Mouse (Mus musculus) layer of hippocampus, postnatal 25 days (tissue): Measurements from ENCODE around the gene Camta1. TPM values are rescaled to one million over a fixed set of nuclear protein-coding genes. Genes with fewer than 3 reads are reported as not detected.

Experiments
- DNase-seq, 2 experiments: peaks; one replicate each; pipeline ENCODE4 v3.0.0; 2022; ENCODE audit warnings: mixed read lengths in 2 of 2, low spot score in 1 of 2; ENCODE audit errors: extremely low spot score in 1 of 2
- total RNA-seq, 2 experiments: library from RNA; stranded (reverse); gene quantifications; 2 replicates each; pipeline ENCODE4 v1.2.3; 2021

Gene Camta1
- total RNA-seq = 100 to 1,000 TPM; 244 to 251 TPM

DNA sequence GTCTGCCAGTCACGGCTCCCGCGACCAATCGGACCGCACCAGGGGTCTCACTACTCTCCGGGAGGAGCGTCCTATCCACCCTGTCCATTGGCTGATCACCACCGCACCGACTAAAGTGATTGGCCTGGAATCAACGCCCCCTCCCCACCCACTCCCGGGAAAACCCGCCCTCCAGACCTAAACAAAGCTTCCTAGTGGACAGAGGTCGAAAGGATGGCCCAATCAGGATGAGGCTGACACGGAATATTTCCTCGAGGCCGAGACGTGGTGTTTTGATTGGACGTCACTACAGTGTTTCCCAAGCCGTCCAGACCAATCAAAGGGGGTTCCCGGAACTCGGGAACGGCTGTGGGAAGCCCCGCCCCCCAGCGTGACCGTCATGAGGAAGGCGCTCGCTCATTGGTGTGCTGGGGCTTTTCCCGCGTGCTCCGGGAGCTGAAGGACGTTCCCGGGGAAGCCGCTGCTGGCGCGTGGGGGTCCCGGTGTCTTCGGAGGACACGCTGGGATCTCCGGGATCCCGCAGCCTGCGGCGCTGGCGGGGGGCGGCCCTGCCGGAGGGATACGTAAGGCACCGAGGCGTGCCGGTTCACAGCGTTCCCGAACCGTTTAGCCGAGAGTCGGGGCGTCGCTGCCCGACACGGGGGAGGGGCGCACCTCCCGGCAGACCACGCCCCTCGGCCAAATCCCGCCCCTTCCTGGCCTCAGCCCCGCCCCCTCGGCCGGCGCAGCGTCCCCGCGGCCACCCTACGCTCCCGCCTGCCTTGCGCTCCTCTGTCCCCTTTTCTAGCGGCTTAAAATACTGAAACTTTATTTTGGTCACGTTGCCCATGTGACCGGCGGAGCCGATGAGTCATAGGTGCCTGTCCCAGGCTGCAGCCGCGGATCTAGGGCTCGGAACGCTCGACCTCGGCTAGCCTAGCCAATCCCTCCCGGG, at the start of gene Camta1:
Gene Camta1 (minus strand): TSS at position 71 of the 934 bp plus-strand sequence.
- peak; percentile 94 to 99 for DNase-seq

DNA sequence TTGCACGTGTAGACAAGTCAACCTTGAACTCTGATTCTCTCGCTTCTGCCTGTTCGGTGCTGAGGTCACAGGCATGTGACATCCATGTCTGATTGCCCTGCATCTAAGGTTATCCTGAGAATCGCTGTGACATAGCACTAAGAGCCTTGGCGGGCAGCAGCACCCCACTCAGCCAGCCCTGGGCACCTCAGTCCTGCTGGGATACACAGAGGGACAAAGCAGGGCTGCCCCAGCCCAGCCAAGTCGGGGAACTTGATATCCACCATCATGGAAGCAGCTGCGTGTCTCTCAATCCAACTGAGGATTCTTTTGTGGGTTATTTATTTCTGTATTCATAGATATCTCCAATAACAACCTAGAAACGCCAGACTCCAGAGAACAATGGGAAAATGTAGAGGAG, 47.1 kb upstream of the Camta1 start:
- DNase-seq = no peak

DNA sequence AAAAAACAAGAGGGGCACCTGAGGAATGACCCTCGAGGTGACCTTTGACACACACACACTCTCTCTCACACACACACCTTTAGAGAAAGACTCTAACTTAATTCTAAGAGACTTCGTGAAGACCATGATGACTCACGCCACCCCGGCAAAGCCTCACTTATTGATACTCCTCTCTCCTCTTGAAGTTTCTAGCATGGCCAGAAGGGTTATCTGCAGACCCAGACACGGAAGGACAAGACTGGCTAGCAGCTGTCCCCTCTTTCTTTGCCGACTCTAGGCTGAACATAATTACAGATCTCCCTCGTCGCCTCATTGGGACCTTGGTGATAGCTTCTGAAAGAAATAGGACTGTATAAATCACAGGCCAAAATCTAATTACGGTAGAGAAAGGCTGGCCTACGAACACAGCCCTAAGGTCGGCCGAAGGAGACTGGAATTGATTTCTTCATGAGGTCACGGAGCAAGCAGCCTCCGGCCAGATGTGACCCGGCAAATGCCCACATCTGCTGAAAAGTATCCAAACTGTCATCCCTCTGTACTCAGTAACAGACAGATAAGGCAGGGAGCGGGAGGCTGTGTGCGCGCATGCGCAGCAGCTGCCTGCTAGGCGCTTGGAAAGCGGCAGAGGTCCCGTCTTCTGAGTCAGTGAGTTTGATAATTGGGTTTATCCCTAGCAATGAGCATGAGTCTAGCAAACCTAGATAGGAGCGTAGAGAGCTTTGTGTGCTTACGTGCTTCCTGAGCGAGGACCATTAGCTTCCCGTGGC, 46.1 kb upstream of the Camta1 start:
- DNase-seq = no peak

DNA sequence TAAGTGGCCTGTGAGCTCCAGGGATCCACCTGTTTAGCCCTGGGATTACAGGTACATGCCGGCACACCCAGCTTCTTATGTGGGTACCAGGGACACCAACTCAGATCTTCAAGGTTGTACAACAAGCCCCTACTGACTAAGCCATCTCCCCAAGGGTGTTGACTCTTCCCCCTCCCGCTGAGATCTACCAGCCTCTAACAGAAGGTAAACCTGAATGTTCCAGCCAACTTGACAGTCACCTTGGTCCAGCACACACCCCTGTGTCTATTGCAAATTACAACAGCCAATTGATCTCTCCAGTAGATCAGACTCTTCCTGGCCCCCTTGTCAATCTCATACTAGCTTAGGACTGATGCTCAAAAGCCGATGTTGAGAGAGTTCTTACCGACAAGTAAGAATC, 43.9 kb upstream of the Camta1 start:
- DNase-seq = no peak

- DNase-seq = no peak
Measured at GRCm38 (mm10) chr4:151904098-151904497, 42.4 kb upstream of the Camta1 start.

GRCm38 (mm10) chr4:151902689-151903241, 41.1 kb upstream of the Camta1 start:
- DNase-seq = no peak

DNA sequence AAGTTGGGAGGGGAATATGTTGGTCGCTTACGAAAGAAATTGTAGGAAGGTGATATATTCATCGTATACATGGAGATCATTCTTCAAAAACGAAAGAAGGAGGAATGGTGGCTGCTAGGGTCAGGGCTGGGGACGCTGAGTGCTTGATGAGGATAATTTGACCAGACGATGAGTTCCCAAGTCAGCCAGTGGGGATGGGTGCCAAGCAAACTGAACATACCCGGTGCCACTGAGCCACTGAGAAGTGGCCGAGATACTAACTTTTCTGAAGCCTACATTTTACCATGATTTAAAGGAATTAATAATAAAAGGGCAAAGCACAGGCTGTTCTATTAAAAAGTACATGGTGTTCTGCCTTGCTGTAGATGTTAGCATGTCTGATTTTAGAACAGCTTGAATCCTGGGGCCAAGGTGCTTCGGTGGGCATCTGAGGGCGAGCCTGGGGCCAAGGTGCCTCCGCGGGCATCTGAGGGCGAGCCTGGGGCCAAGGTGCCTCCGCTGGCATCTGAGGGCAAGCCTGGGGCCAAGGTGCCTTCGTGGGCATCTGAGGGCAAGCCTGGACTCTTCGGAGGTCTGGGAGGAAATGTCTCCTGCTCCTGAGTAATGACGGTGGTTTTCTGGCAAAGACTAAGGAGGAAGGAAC, 40.5 kb upstream of the Camta1 start:
- DNase-seq = no peak

DNA sequence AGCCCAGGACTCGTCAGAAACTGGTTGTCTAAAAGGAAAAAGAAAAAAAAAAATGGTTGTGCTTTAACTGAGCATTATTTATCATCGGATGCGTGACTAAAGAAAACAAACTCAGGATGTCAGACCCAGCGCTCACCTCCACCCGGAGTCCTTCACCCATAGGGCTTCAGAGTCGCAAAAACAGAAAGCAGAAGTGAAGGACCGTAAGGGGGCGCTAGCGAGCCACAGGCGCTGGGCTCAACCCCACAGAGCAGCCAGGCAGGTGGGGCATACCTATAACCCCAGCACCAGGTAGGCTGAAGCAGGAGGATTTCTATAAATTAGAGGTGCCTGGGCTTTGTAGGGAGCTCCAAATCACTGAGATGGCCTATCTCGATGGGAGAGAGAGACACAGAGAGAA, 39.7 kb upstream of the Camta1 start:
- DNase-seq = no peak

- DNase-seq = no peak
Measured at GRCm38 (mm10) chr4:151900735-151901134, 39.1 kb upstream of the Camta1 start.

DNA sequence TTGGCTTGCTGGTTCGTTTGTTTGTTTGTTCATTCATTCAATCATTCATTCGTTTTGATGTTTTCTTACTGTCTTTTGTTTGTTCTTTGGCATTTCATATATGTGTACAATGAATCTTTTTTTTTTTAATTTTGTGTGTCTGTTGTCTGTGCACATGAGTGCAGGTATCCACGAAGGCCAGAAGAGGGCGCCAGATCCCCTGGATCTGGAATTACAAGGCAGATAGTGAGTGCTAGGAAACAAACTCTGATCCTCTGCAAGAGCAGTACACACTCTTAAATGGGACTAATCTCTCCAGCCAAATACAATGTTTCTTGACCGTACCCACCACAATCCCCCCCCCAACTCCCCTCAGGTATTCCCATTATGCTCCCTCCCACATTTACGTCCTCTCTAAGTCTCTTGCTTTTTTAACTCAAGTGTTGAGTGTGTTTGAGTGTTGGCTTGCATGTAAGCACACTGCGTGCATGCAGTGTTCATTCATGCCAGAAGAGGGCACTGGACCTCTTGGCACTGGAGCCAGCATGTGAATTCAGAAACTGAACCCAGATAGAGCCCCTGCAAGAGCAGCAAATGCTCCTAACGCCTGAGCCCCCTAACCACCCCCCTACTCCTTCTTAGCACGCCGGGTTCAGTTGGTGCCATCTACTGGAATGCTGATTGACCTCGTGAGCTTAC, 38.2 kb upstream of the Camta1 start:
- no peak for DNase-seq

- DNase-seq = no peak
Measured at GRCm38 (mm10) chr4:151898600-151899245, 37.0 kb upstream of the Camta1 start.

- DNase-seq = no peak
Measured at GRCm38 (mm10) chr4:151897069-151897617, 35.5 kb upstream of the Camta1 start.

DNA sequence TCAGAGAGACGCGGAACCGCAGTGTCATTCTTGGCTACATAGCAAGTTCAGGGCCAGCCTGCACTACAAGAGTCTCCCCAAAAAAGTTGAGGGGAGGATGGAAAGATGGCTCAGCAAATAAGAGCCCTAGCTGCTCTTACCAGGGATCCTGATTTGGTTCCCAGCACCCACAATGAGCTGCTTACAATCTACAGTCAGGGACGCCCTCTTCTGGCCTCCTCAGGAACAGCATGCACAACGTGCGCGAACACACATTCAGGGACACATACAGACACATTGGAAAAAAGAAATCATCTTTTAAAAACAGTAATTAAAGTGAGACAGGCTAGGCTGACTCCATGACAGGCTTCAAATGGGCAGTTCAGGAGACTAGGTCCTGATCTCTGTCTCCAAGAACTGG, 33.9 kb upstream of the Camta1 start:
- DNase-seq = no peak

- no peak for DNase-seq
Measured at GRCm38 (mm10) chr4:151894926-151895325, 33.2 kb upstream of the Camta1 start.

- no peak for DNase-seq
Measured at GRCm38 (mm10) chr4:151893241-151893640, 31.6 kb upstream of the Camta1 start.

- DNase-seq = no peak
Measured at GRCm38 (mm10) chr4:151881590-151881989, 19.9 kb upstream of the Camta1 start.

DNA sequence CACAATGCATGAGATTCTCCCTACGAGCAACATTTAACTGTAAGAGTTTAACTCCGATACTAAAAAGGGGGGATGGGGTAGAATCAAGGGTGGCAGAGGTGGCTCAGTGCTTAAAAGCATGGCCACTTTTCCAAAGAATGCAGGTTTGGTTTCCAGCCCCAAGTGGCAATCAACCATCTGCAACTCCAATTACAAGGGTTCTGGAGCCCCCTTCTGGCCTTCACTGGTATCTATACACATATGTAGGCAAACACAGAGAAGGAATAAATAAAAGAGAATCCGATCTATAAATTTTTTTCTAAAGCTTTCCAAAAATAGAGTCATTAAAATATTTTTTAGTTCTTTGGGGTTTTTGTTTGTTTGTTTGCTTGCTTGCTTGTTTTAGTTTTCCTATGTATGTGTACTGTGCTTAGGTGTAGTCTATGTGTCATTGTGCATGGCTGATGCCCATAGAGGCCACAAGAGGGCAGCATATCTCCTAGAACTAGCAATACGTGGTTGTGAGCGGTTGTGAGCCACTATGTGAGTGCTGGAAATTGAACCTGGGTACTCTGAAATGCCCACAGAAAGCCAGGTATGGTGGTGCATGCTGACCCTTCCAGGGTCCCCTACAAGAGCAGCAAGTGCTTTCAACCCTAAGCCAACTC, 18.5 kb upstream of the Camta1 start:
- no peak for DNase-seq

GRCm38 (mm10) chr4:151876400-151876799, 14.7 kb upstream of the Camta1 start:
- no peak for DNase-seq

GRCm38 (mm10) chr4:151863511-151863910, 1.8 kb upstream of the Camta1 start:
- DNase-seq = no peak
